Mouse (Mus musculus): Measurements from ENCODE around the gene H2-M3. TPM values are rescaled to one million over a fixed set of nuclear protein-coding genes. Genes with fewer than 3 reads are reported as not detected.

The H2-M3 gene
- 6.0 TPM for polyA plus RNA-seq (2014; fragmentation: Illumina TruSeq; extraction: RNeasy Lipid Tissue Mini Kit (QIAGEN cat#74804); ENCODE audit: low read depth, low replicate concordance)

DNA sequence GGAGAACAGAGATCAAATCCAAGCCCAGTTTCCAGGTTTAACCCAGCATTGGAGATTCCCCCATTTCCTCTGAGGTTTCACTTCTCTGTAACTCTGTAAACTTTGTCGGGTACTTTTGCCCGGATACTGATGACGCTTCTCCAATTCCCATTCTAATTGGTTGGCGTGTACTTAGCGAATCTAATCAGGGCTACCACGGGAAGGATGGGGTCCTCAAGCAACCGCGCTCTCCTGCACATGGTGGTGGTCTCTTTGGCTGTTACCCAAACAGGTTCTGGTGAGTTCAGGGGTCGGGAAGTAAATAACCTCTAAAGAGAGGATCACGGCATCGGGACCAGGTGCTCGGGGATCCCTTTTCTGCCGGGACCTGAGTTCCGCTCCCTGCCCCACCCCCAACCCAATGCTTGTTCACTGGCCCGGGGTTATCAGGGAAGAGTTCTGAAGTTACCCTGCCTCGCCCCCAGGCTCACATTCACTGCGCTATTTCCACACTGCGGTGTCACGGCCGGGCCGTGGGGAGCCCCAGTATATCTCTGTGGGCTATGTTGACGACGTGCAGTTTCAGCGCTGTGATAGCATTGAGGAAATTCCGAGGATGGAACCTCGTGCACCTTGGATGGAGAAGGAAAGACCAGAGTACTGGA lies at the start of gene H2-M3:
TSS of gene H2-M3 (plus strand) at position 163 of the 644 bp plus-strand sequence.

DNA sequence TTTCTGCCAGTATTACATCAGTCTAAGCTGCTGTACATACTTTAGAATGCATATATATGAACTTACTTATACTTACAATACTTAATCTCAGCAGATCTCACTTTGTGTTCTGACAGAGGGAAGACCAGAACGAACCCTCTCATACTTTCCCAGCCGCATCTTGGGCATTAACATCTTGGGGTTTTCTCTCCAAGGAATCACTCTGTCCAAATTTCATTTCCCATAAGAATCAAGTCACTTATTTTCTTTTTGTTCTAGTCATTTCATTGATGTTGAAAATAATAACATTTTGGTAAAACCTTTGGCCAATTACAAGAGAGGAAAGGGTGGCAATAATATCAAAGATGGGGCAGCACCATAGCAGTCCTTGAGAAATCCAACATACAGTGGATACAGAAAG lies 32.8 kb upstream of the H2-M3 start, which contains the start of gene Olfr97:
TSS of gene Olfr97 (minus strand) at position 101 of the 400 bp plus-strand sequence.

DNA sequence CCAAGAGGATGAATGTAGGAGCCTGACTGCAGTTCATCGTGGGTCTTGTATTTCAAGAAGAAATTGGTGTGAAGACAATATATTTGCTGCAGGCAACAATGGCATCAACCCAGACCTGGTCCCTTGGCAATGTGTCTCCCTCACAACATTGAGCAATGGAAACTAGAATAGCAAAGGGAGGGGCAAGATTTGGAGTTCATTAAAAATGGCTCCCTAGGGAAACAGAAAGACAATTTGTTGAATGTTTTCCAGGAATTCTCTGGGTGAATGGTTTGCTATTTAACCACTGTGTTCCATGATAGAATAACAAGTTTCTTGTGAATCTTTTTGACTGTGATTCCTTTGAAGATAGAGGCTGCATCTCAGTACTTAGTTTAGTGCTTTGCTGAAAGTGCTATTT lies 6.4 kb upstream of the H2-M3 start, which contains the start of gene Olfr98:
TSS of gene Olfr98 (minus strand) at position 124 of the 400 bp plus-strand sequence.

DNA sequence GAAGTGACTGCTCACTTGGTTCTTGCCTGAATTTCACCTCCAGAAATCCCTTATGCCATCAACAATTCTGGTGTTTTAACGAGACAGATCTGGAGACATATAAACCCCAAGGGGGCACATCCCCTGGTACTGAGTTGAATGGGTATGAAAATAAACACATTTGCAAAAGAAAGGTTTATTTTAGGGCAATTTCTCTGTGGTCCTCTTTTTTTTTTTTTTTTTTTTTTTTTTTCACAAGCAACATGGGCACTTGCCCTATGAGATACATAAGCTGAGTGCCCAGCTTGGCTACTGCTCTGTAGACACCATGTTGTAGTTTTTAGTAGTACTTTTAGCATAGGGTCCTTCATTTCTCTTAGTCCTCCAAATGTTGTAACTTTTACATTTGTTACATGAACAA lies 13.3 kb downstream of the H2-M3 start, which contains the start of gene Olfr99:
TSS of gene Olfr99 (minus strand) at position 101 of the 400 bp plus-strand sequence.

DNA sequence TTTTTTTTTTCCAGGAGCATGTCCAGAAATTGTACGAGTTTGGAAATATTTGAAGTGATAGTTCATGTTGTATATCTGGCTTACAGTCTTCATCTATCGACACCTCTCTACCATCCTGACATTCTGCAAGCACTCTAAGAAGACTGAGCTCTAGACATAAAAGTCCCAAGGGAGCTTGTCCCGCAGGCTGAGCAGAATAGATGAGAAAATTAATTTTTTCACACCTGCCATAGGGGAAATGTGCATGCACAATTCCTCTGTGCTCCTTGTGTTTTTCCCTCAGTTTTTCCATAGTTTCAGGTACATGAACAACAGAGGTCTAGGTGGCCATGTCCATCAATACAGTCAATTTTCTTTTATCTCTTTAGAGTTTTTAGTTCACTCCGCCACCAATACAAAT lies 34.2 kb downstream of the H2-M3 start, which contains the start of gene Olfr101:
TSS of gene Olfr101 (minus strand) at position 101 of the 400 bp plus-strand sequence.

DNA sequence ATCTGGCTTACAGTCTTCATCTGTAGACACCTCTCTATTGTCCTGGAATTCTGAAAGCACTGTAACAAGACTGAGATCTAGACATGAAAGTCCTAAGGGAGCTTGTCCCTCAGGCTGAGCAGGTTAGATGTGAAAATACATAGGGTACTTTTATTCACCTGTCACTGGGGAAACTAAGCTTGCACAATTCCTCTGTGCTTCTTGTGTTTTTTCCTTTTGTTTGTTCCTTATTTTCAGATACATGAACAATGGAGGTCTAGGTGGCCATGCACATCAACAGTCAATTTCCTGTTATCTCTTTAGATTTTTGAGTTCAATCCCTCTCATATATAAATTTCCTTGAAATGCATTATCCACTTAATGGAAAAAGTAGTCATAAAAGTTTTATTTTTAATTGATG lies 46.9 kb downstream of the H2-M3 start, which contains the start of gene Olfr102:
TSS of gene Olfr102 (minus strand) at position 101 of the 400 bp plus-strand sequence.

Other genes starting within 250 kb of the H2-M3 start
- not detected for gene Mog, start 246.8 kb upstream of the H2-M3 start, polyA plus RNA-seq (2014; fragmentation: Illumina TruSeq; extraction: RNeasy Lipid Tissue Mini Kit (QIAGEN cat#74804); ENCODE audit: low read depth, low replicate concordance)
- 13.1 TPM for gene Gabbr1, start 224.3 kb upstream of the H2-M3 start, polyA plus RNA-seq (2014; fragmentation: Illumina TruSeq; extraction: RNeasy Lipid Tissue Mini Kit (QIAGEN cat#74804); ENCODE audit: low read depth, low replicate concordance)
- not detected for gene Olfr90, start 181.7 kb upstream of the H2-M3 start, polyA plus RNA-seq (2014; fragmentation: Illumina TruSeq; extraction: RNeasy Lipid Tissue Mini Kit (QIAGEN cat#74804); ENCODE audit: low read depth, low replicate concordance)
- gene Olfr91, start 171.9 kb upstream of the H2-M3 start, polyA plus RNA-seq (2014; fragmentation: Illumina TruSeq; extraction: RNeasy Lipid Tissue Mini Kit (QIAGEN cat#74804); ENCODE audit: low read depth, low replicate concordance): not detected
- not detected for gene Olfr92, start 150.1 kb upstream of the H2-M3 start, polyA plus RNA-seq (2014; fragmentation: Illumina TruSeq; extraction: RNeasy Lipid Tissue Mini Kit (QIAGEN cat#74804); ENCODE audit: low read depth, low replicate concordance)
- gene Olfr93, start 108.7 kb upstream of the H2-M3 start, polyA plus RNA-seq (2014; fragmentation: Illumina TruSeq; extraction: RNeasy Lipid Tissue Mini Kit (QIAGEN cat#74804); ENCODE audit: low read depth, low replicate concordance): not detected
- not detected for gene Ubd, start 76.3 kb upstream of the H2-M3 start, polyA plus RNA-seq (2014; fragmentation: Illumina TruSeq; extraction: RNeasy Lipid Tissue Mini Kit (QIAGEN cat#74804); ENCODE audit: low read depth, low replicate concordance)
- gene Olfr94, start 69.2 kb upstream of the H2-M3 start, polyA plus RNA-seq (2014; fragmentation: Illumina TruSeq; extraction: RNeasy Lipid Tissue Mini Kit (QIAGEN cat#74804); ENCODE audit: low read depth, low replicate concordance): not detected
- gene Olfr95, start 57.1 kb upstream of the H2-M3 start, polyA plus RNA-seq (2014; fragmentation: Illumina TruSeq; extraction: RNeasy Lipid Tissue Mini Kit (QIAGEN cat#74804); ENCODE audit: low read depth, low replicate concordance): not detected
- not detected for gene Olfr96, start 50.1 kb upstream of the H2-M3 start, polyA plus RNA-seq (2014; fragmentation: Illumina TruSeq; extraction: RNeasy Lipid Tissue Mini Kit (QIAGEN cat#74804); ENCODE audit: low read depth, low replicate concordance)
- gene Olfr97, start 32.9 kb upstream of the H2-M3 start, polyA plus RNA-seq (2014; fragmentation: Illumina TruSeq; extraction: RNeasy Lipid Tissue Mini Kit (QIAGEN cat#74804); ENCODE audit: low read depth, low replicate concordance): not detected
- gene Olfr98, start 6.5 kb upstream of the H2-M3 start, polyA plus RNA-seq (2014; fragmentation: Illumina TruSeq; extraction: RNeasy Lipid Tissue Mini Kit (QIAGEN cat#74804); ENCODE audit: low read depth, low replicate concordance): not detected
- not detected for gene Olfr99, start 13.2 kb downstream of the H2-M3 start, polyA plus RNA-seq (2014; fragmentation: Illumina TruSeq; extraction: RNeasy Lipid Tissue Mini Kit (QIAGEN cat#74804); ENCODE audit: low read depth, low replicate concordance)
- gene Olfr101, start 34.1 kb downstream of the H2-M3 start, polyA plus RNA-seq (2014; fragmentation: Illumina TruSeq; extraction: RNeasy Lipid Tissue Mini Kit (QIAGEN cat#74804); ENCODE audit: low read depth, low replicate concordance): not detected
- gene Olfr102, start 46.8 kb downstream of the H2-M3 start, polyA plus RNA-seq (2014; fragmentation: Illumina TruSeq; extraction: RNeasy Lipid Tissue Mini Kit (QIAGEN cat#74804); ENCODE audit: low read depth, low replicate concordance): not detected
- gene Olfr103, start 69.5 kb downstream of the H2-M3 start, polyA plus RNA-seq (2014; fragmentation: Illumina TruSeq; extraction: RNeasy Lipid Tissue Mini Kit (QIAGEN cat#74804); ENCODE audit: low read depth, low replicate concordance): not detected
- gene Olfr104-ps, start 89.4 kb downstream of the H2-M3 start, polyA plus RNA-seq (2014; fragmentation: Illumina TruSeq; extraction: RNeasy Lipid Tissue Mini Kit (QIAGEN cat#74804); ENCODE audit: low read depth, low replicate concordance): not detected
- gene Olfr105-ps, start 108.8 kb downstream of the H2-M3 start, polyA plus RNA-seq (2014; fragmentation: Illumina TruSeq; extraction: RNeasy Lipid Tissue Mini Kit (QIAGEN cat#74804); ENCODE audit: low read depth, low replicate concordance): not detected
- gene Olfr106-ps, start 120.2 kb downstream of the H2-M3 start, polyA plus RNA-seq (2014; fragmentation: Illumina TruSeq; extraction: RNeasy Lipid Tissue Mini Kit (QIAGEN cat#74804); ENCODE audit: low read depth, low replicate concordance): not detected
- gene Olfr107, start 129.0 kb downstream of the H2-M3 start, polyA plus RNA-seq (2014; fragmentation: Illumina TruSeq; extraction: RNeasy Lipid Tissue Mini Kit (QIAGEN cat#74804); ENCODE audit: low read depth, low replicate concordance): not detected
- gene Olfr108, start 175.3 kb downstream of the H2-M3 start, polyA plus RNA-seq (2014; fragmentation: Illumina TruSeq; extraction: RNeasy Lipid Tissue Mini Kit (QIAGEN cat#74804); ENCODE audit: low read depth, low replicate concordance): not detected
- not detected for gene Olfr109, start 188.7 kb downstream of the H2-M3 start, polyA plus RNA-seq (2014; fragmentation: Illumina TruSeq; extraction: RNeasy Lipid Tissue Mini Kit (QIAGEN cat#74804); ENCODE audit: low read depth, low replicate concordance)
- not detected for gene H2-M2, start 213.3 kb downstream of the H2-M3 start, polyA plus RNA-seq (2014; fragmentation: Illumina TruSeq; extraction: RNeasy Lipid Tissue Mini Kit (QIAGEN cat#74804); ENCODE audit: low read depth, low replicate concordance)
- not detected for gene Olfr110, start 222.2 kb downstream of the H2-M3 start, polyA plus RNA-seq (2014; fragmentation: Illumina TruSeq; extraction: RNeasy Lipid Tissue Mini Kit (QIAGEN cat#74804); ENCODE audit: low read depth, low replicate concordance)
- gene Olfr111, start 237.8 kb downstream of the H2-M3 start, polyA plus RNA-seq (2014; fragmentation: Illumina TruSeq; extraction: RNeasy Lipid Tissue Mini Kit (QIAGEN cat#74804); ENCODE audit: low read depth, low replicate concordance): not detected